Comparison of ENCODE assay signal across 11 mouse cellular contexts in the genomic region with DNA sequence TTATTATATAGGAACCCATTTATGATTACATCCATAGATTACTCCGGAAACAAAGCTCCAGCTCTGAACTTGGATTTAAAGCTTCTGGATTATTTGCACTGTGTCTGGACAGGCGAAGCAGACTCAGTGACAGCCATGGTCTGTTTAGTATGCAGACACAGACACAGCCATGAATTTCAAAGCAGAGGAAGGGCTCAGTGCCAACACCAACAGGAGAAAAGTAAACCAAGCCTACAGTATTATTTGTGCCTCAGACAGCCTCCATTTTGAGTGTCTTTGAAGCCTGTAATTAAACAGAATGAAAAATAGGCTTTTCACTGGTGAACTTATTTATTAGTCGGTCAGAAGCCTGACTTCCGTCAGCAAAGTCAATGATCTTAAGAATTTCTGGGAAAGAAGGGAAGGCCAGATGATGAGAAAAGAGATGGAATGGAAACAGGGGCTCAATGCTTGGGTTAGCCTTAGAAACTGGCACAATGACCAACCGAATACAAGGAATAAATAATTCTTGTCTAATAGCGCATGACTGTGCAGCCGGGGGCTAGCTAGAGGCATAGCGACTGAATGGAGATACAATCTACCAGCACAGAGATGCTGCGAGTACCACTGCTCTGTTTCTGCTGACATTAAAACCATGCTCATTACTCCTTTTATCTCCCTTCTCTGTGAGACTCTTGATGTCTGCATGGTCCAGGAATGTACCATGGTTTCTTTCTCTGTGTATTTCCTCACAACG. TPM values are rescaled to one million over a fixed set of nuclear protein-coding genes. Genes with fewer than 3 reads are reported as not detected.
DNase-seq lines count a peak whose midpoint lies in the region; ATAC-seq and TF ChIP-seq lines count a peak whose summit lies in the region.
"Had no signal": no experiment of that assay in that cellular context is flagged by ENCODE, and none has a peak within 500 bp of the region (broad histone marks: within the 10 kb centered on the region; RNA-seq: fewer than 3 reads in every experiment).

No protein-coding gene starts in this region.

- TF ChIP-seq POLR2A in heart, adult 2 months (IDR thresholded peaks at IDR 0.05; ENCODE audit: insufficient read depth, low read depth, low read length) = no peak

- no peaks in the 10 kb centered on the region for H3K9me3 ChIP-seq in hindbrain, embryonic 11.5 days (ENCODE audit: control insufficient read depth, low read length)
- H3K9me3 ChIP-seq in hindbrain, embryonic 10.5 days = no peaks in the 10 kb centered on the region
- H3K9me3 ChIP-seq in forebrain, embryonic 12.5 days = no peaks in the 10 kb centered on the region
- H3K9me3 ChIP-seq in midbrain, embryonic 14.5 days (ENCODE audit: control insufficient read depth, low read length) = no peaks in the 10 kb centered on the region
- H3K9me3 ChIP-seq: limb, embryonic 13.5 days had no signal

- peak; percentile 79 for ATAC-seq in hindbrain, embryonic 11.5 days (ENCODE audit: low FRiP score)
- peak; percentile 91 for ATAC-seq in forebrain, embryonic 12.5 days (ENCODE audit: low FRiP score)
- ATAC-seq in midbrain, embryonic 14.5 days (ENCODE audit: low FRiP score, low TSS enrichment) = peak; percentile 84

- intact Hi-C loops in heart, adult 2 months (cut with DNase I) = no loop called here

- no peaks in the 10 kb centered on the region for H3K27me3 ChIP-seq in hindbrain, embryonic 11.5 days (ENCODE audit: control insufficient read depth, insufficient read depth, low read length)
- no peaks in the 10 kb centered on the region for H3K27me3 ChIP-seq in hindbrain, embryonic 10.5 days (ENCODE audit: insufficient read depth, poor library complexity, severe bottlenecking)
- H3K27me3 ChIP-seq in forebrain, embryonic 12.5 days = no peaks in the 10 kb centered on the region
- no peaks in the 10 kb centered on the region for H3K27me3 ChIP-seq in midbrain, embryonic 14.5 days (ENCODE audit: control insufficient read depth, insufficient read depth, low read length)
- H3K27me3 ChIP-seq in heart, adult 2 months (ENCODE audit: control insufficient read depth, insufficient read depth, low read length) = no peaks in the 10 kb centered on the region
- H3K27me3 ChIP-seq: limb, embryonic 13.5 days had no signal

- no peak overlapping the region for H3K9ac ChIP-seq in hindbrain, embryonic 11.5 days (ENCODE audit: low read depth, low read length)
- no peak overlapping the region for H3K9ac ChIP-seq in forebrain, embryonic 12.5 days
- H3K9ac ChIP-seq in midbrain, embryonic 14.5 days (replicated peaks; ENCODE audit: low read length) = no peak overlapping the region
- no peak overlapping the region for H3K9ac ChIP-seq in heart, adult 2 months (ENCODE audit: low read depth, low read length)
- H3K9ac ChIP-seq: limb, embryonic 13.5 days had no signal

- no peak overlapping the region for H3K27ac ChIP-seq in hindbrain, embryonic 11.5 days (ENCODE audit: low read depth, low read length)
- no peak overlapping the region for H3K27ac ChIP-seq in hindbrain, embryonic 10.5 days
- H3K27ac ChIP-seq in forebrain, embryonic 12.5 days = no peak overlapping the region
- H3K27ac ChIP-seq in midbrain, embryonic 14.5 days (replicated peaks; ENCODE audit: low read depth, low read length) = peak overlapping the region; percentile 43; the same call in 1 of the 2 replicates
- no peak overlapping the region for H3K27ac ChIP-seq in heart, adult 2 months
- H3K27ac ChIP-seq: limb, embryonic 13.5 days; stomach, postnatal 0 days had no signal

- no peak for TF ChIP-seq CTCF in heart, adult 2 months (IDR thresholded peaks at IDR 0.05)

- no peaks in the 10 kb centered on the region for H3K36me3 ChIP-seq in hindbrain, embryonic 11.5 days (ENCODE audit: control insufficient read depth, insufficient read depth, low read length)
- no peaks in the 10 kb centered on the region for H3K36me3 ChIP-seq in hindbrain, embryonic 10.5 days
- H3K36me3 ChIP-seq in forebrain, embryonic 12.5 days (replicated peaks) = no peaks in the 10 kb centered on the region
- no peaks in the 10 kb centered on the region for H3K36me3 ChIP-seq in midbrain, embryonic 14.5 days (ENCODE audit: control insufficient read depth, insufficient read depth, low read length)
- no peaks in the 10 kb centered on the region for H3K36me3 ChIP-seq in heart, adult 2 months (ENCODE audit: control insufficient read depth, insufficient read depth, low read length)
- H3K36me3 ChIP-seq: limb, embryonic 13.5 days had no signal

- H3K79me2 ChIP-seq in heart, adult 2 months (replicated peaks; ENCODE audit: control insufficient read depth, insufficient read depth, low read length) = no peaks in the 10 kb centered on the region

- H3K4me1 ChIP-seq in hindbrain, embryonic 11.5 days (replicated peaks; ENCODE audit: control insufficient read depth, insufficient read depth, low read length) = no peaks in the 10 kb centered on the region
- 0 out of 2 replicates have a peak, but pooled peaks cover 3% of the 10 kb centered on the region for H3K4me1 ChIP-seq in hindbrain, embryonic 10.5 days (replicated peaks)
- H3K4me1 ChIP-seq in forebrain, embryonic 12.5 days = peaks cover 7% of the 10 kb centered on the region; the same call in 1 of the 2 replicates
- H3K4me1 ChIP-seq in midbrain, embryonic 14.5 days (ENCODE audit: control insufficient read depth, insufficient read depth, low read length) = peaks cover 23% of the 10 kb centered on the region
- H3K4me1 ChIP-seq in heart, adult 2 months (ENCODE audit: control insufficient read depth, insufficient read depth, low read length) = no peaks in the 10 kb centered on the region
- H3K4me1 ChIP-seq: limb, embryonic 13.5 days had no signal

- TF ChIP-seq EP300 in heart, adult 2 months (IDR thresholded peaks at IDR 0.05; ENCODE audit: insufficient read depth, low read depth, low read length) = no peak

- no peak overlapping the region for H3K4me3 ChIP-seq in hindbrain, embryonic 11.5 days (ENCODE audit: low read depth, low read length)
- no peak overlapping the region for H3K4me3 ChIP-seq in hindbrain, embryonic 10.5 days
- H3K4me3 ChIP-seq in forebrain, embryonic 12.5 days (replicated peaks) = no peak overlapping the region
- H3K4me3 ChIP-seq in midbrain, embryonic 14.5 days (replicated peaks; ENCODE audit: low read depth, low read length) = no peak overlapping the region
- no peak overlapping the region for H3K4me3 ChIP-seq in heart, adult 2 months
- H3K4me3 ChIP-seq: limb, embryonic 13.5 days had no signal

- WGBS in hindbrain, embryonic 11.5 days = 79% methylated on average over 10 of the region's 10 CpGs
- WGBS in hindbrain, embryonic 10.5 days = 88% methylated on average over 10 of the region's 10 CpGs
- 58% methylated on average over 10 of the region's 10 CpGs for WGBS in forebrain, embryonic 12.5 days
- WGBS in midbrain, embryonic 14.5 days = 49% methylated on average over 10 of the region's 10 CpGs
- 80% methylated on average over 10 of the region's 10 CpGs for WGBS in heart, adult 2 months

- DNase-seq in hindbrain, embryonic 11.5 days (ENCODE audit: low spot score) = no peak
- DNase-seq in hindbrain, embryonic 10.5 days (ENCODE audit: low spot score) = no peak
- DNase-seq in kidney, adult 8-10 months = peak; percentile 12 to 25
- DNase-seq in midbrain, embryonic 14.5 days = peak; percentile 80
- no peak for DNase-seq in ovary, adult 18-20 months (ENCODE audit: low spot score)
- DNase-seq in heart, adult 11 months = no peak
- DNase-seq in heart, adult 2 months = no peak
- DNase-seq: cerebellum, adult 9-10 months had no signal

- no peak overlapping the region for H3K4me2 ChIP-seq in hindbrain, embryonic 11.5 days (replicated peaks; ENCODE audit: low read depth, low read length)
- no peak overlapping the region for H3K4me2 ChIP-seq in forebrain, embryonic 12.5 days
- no peak overlapping the region for H3K4me2 ChIP-seq in midbrain, embryonic 14.5 days (ENCODE audit: low read length)
- H3K4me2 ChIP-seq: limb, embryonic 13.5 days had no signal

RNA-seq across cellular contexts. Expression of a gene that starts 1.5 kb away (rescaled TPM):
- 0.14 TPM in 1 of 2 replicates, not detected in the other for polyA plus RNA-seq in hindbrain, embryonic 11.5 days (2014; fragmentation: Nextera tagmentation; extraction: Ambion mirVana)
- 0.24 TPM in 1 of 2 replicates, not detected in the other for polyA plus RNA-seq in hindbrain, embryonic 10.5 days (2016; fragmentation: Nextera tagmentation; extraction: Ambion mirVana)
- polyA plus RNA-seq in forebrain, embryonic 12.5 days (2016; fragmentation: Nextera tagmentation; extraction: Ambion mirVana) = 0.09 TPM in 1 of 2 replicates, not detected in the other
- 0.20 TPM in 2 replicates for polyA plus RNA-seq in midbrain, embryonic 14.5 days (2014; fragmentation: Nextera tagmentation; extraction: Ambion mirVana)
- not detected for total RNA-seq in heart, adult 2 months (2021)
- polyA plus RNA-seq in heart, adult 2 months (2012; rRNA removed) = not detected in 2 replicates
- polyA plus RNA-seq: limb, embryonic 13.5 days; stomach, postnatal 0 days had no signal

RNA-seq across cellular contexts. Expression of a gene that starts 53.4 kb away (rescaled TPM):
- polyA plus RNA-seq in hindbrain, embryonic 11.5 days (2014; fragmentation: Nextera tagmentation; extraction: Ambion mirVana) = 5.4 and 5.9 TPM in 2 replicates
- polyA plus RNA-seq in hindbrain, embryonic 10.5 days (2016; fragmentation: Nextera tagmentation; extraction: Ambion mirVana) = 3.1 and 3.5 TPM in 2 replicates
- polyA plus RNA-seq in forebrain, embryonic 12.5 days (2016; fragmentation: Nextera tagmentation; extraction: Ambion mirVana) = 3.5 and 3.7 TPM in 2 replicates
- polyA plus RNA-seq in midbrain, embryonic 14.5 days (2014; fragmentation: Nextera tagmentation; extraction: Ambion mirVana) = 6.1 and 8.5 TPM in 2 replicates
- total RNA-seq in heart, adult 2 months (2021) = 1 to 10 TPM; 2.6 to 3.2 TPM
- 2.1 and 3.7 TPM in 2 replicates for polyA plus RNA-seq in heart, adult 2 months (2012; rRNA removed)

Comparison
In these comparisons a context has a peak if more than half of its experiments do, and no peak if none do; other contexts are left out.
1. DNase-seq: peak in kidney, adult 8-10 months (2 of 2) and midbrain, embryonic 14.5 days (single experiment); none in hindbrain, embryonic 11.5 days (single experiment), hindbrain, embryonic 10.5 days (single experiment), ovary, adult 18-20 months (single experiment), heart, adult 11 months (single experiment) and heart, adult 2 months (0 of 2).
2. Peak in every context shown above with its lines, with median percentiles within 50 percentile points of each other: ATAC-seq.